Mouse (Mus musculus): ENCODE results near the gene Ajap1. TPM values are rescaled to one million over a fixed set of nuclear protein-coding genes. Genes with fewer than 3 reads are reported as not detected.
A peak's percentile ranks its signal among the peaks of the same experiment; 100 is the strongest.

Ajap1 gene
- polyA plus RNA-seq, 1 experiment from 2014 or later = 0.69 TPM

GRCm38 (mm10) chr4:153381433-153381832 lies 101.2 kb downstream of the Ajap1 start:
- no peaks in the 10 kb centered on the region for H3K36me3 ChIP-seq
- no peak overlapping the region for H3K4me3 ChIP-seq (replicated peaks)
- H3K4me1 ChIP-seq = no peaks in the 10 kb centered on the region
- no peaks in the 10 kb centered on the region for H3K9me3 ChIP-seq
- H3K27me3 ChIP-seq (replicated peaks) = no peaks in the 10 kb centered on the region
- no peak overlapping the region for H3K27ac ChIP-seq
- 60% methylated on average over 7 of the region's 7 CpGs for WGBS
- no peak overlapping the region for H3K4me2 ChIP-seq
- no peak for ATAC-seq (ENCODE audit: insufficient read depth, low FRiP score, low read depth)
- no peak overlapping the region for H3K9ac ChIP-seq

- ATAC-seq (ENCODE audit: insufficient read depth, low FRiP score, low read depth) = no peak
- H3K27me3 ChIP-seq (replicated peaks) = no peaks in the 10 kb centered on the region
- no peak overlapping the region for H3K27ac ChIP-seq
- H3K4me1 ChIP-seq = no peaks in the 10 kb centered on the region
- H3K4me2 ChIP-seq = no peak overlapping the region
- WGBS = 79% methylated on average over 10 of the region's 10 CpGs
- no peak overlapping the region for H3K4me3 ChIP-seq (replicated peaks)
- no peak overlapping the region for H3K9ac ChIP-seq
- H3K9me3 ChIP-seq = no peaks in the 10 kb centered on the region
- no peaks in the 10 kb centered on the region for H3K36me3 ChIP-seq
These were observed 101.7 kb downstream of the Ajap1 start for GRCm38 (mm10) chr4:153380885-153381284.

- no peak overlapping the region for H3K4me3 ChIP-seq (replicated peaks)
- H3K4me1 ChIP-seq = no peaks in the 10 kb centered on the region
- no peaks in the 10 kb centered on the region for H3K27me3 ChIP-seq (replicated peaks)
- no peaks in the 10 kb centered on the region for H3K36me3 ChIP-seq
- ATAC-seq (ENCODE audit: insufficient read depth, low FRiP score, low read depth) = no peak
- WGBS = 19% methylated on average over 6 of the region's 6 CpGs
- no peak overlapping the region for H3K27ac ChIP-seq
- no peak overlapping the region for H3K4me2 ChIP-seq
- no peaks in the 10 kb centered on the region for H3K9me3 ChIP-seq
- no peak overlapping the region for H3K9ac ChIP-seq
These were observed 104.6 kb downstream of the Ajap1 start for GRCm38 (mm10) chr4:153377981-153378380.

GRCm38 (mm10) chr4:153374233-153374632 lies 108.4 kb downstream of the Ajap1 start:
- H3K4me1 ChIP-seq = no peaks in the 10 kb centered on the region
- H3K9ac ChIP-seq = no peak overlapping the region
- no peak overlapping the region for H3K4me3 ChIP-seq (replicated peaks)
- ATAC-seq (ENCODE audit: insufficient read depth, low FRiP score, low read depth) = no peak
- no peaks in the 10 kb centered on the region for H3K9me3 ChIP-seq
- no peak overlapping the region for H3K4me2 ChIP-seq
- 75% methylated on average over 6 of the region's 6 CpGs for WGBS
- H3K27me3 ChIP-seq (replicated peaks) = no peaks in the 10 kb centered on the region
- H3K27ac ChIP-seq = no peak overlapping the region
- H3K36me3 ChIP-seq = no peaks in the 10 kb centered on the region

GRCm38 (mm10) chr4:153373125-153373524 lies 109.5 kb downstream of the Ajap1 start:
- Histone ChIP-seq H3K27me3 (replicated peaks) (no peaks in the 10 kb centered on the region), H3K4me3 (replicated peaks) (no peak overlapping the region), H3K36me3 (no peaks in the 10 kb centered on the region), H3K9ac (no peak overlapping the region), H3K4me1 (no peaks in the 10 kb centered on the region), H3K27ac (no peak overlapping the region), H3K9me3 (no peaks in the 10 kb centered on the region), H3K4me2 (no peak overlapping the region)
- 88% methylated on average over 14 of the region's 14 CpGs for WGBS
- no peak for ATAC-seq (ENCODE audit: insufficient read depth, low FRiP score, low read depth)

GRCm38 (mm10) chr4:153368620-153369159 lies 113.9 kb downstream of the Ajap1 start:
- ATAC-seq (ENCODE audit: insufficient read depth, low FRiP score, low read depth) = no peak
- no peaks in the 10 kb centered on the region for H3K9me3 ChIP-seq
- H3K4me1 ChIP-seq = no peaks in the 10 kb centered on the region
- no peak overlapping the region for H3K27ac ChIP-seq
- WGBS = 57% methylated on average over 10 of the region's 10 CpGs
- H3K36me3 ChIP-seq = no peaks in the 10 kb centered on the region
- no peak overlapping the region for H3K4me2 ChIP-seq
- H3K4me3 ChIP-seq (replicated peaks) = no peak overlapping the region
- H3K9ac ChIP-seq = no peak overlapping the region
- H3K27me3 ChIP-seq (replicated peaks) = no peaks in the 10 kb centered on the region

- ATAC-seq (ENCODE audit: insufficient read depth, low FRiP score, low read depth) = no peak
- Histone ChIP-seq H3K36me3 (no peaks in the 10 kb centered on the region), H3K4me2 (no peak overlapping the region), H3K27me3 (replicated peaks) (no peaks in the 10 kb centered on the region), H3K27ac (no peak overlapping the region), H3K4me1 (no peaks in the 10 kb centered on the region), H3K9me3 (no peaks in the 10 kb centered on the region), H3K9ac (no peak overlapping the region), H3K4me3 (replicated peaks) (no peak overlapping the region)
- WGBS = 40% methylated on average over 13 of the region's 13 CpGs
These were observed 121.6 kb downstream of the Ajap1 start for GRCm38 (mm10) chr4:153360868-153361545.

- Histone ChIP-seq H3K27ac (no peak overlapping the region), H3K27me3 (replicated peaks) (no peaks in the 10 kb centered on the region), H3K9ac (no peak overlapping the region), H3K4me1 (no peaks in the 10 kb centered on the region), H3K9me3 (no peaks in the 10 kb centered on the region), H3K4me3 (replicated peaks) (no peak overlapping the region), H3K36me3 (no peaks in the 10 kb centered on the region), H3K4me2 (no peak overlapping the region)
- ATAC-seq (ENCODE audit: insufficient read depth, low FRiP score, low read depth) = no peak
- WGBS = 60% methylated on average over 7 of the region's 7 CpGs
These were observed 124.4 kb downstream of the Ajap1 start for GRCm38 (mm10) chr4:153358243-153358550.

- no peak overlapping the region for H3K4me2 ChIP-seq
- no peak overlapping the region for H3K9ac ChIP-seq
- H3K9me3 ChIP-seq = no peaks in the 10 kb centered on the region
- no peaks in the 10 kb centered on the region for H3K27me3 ChIP-seq (replicated peaks)
- 44% methylated on average over 9 of the region's 9 CpGs for WGBS
- no peaks in the 10 kb centered on the region for H3K4me1 ChIP-seq
- ATAC-seq (ENCODE audit: insufficient read depth, low FRiP score, low read depth) = peak; percentile 14; the same call in 1 of the 2 replicates
- H3K36me3 ChIP-seq = no peaks in the 10 kb centered on the region
- H3K27ac ChIP-seq = no peak overlapping the region
- no peak overlapping the region for H3K4me3 ChIP-seq (replicated peaks)
These were observed 124.9 kb downstream of the Ajap1 start for GRCm38 (mm10) chr4:153357539-153358242.

GRCm38 (mm10) chr4:153356236-153356635 lies 126.4 kb downstream of the Ajap1 start:
- H3K9me3 ChIP-seq = no peaks in the 10 kb centered on the region

GRCm38 (mm10) chr4:153344999-153345398 lies 137.6 kb downstream of the Ajap1 start:
- Histone ChIP-seq H3K9me3 (no peaks in the 10 kb centered on the region), H3K4me3 (replicated peaks) (no peak overlapping the region), H3K36me3 (no peaks in the 10 kb centered on the region), H3K4me2 (no peak overlapping the region), H3K27ac (no peak overlapping the region), H3K27me3 (replicated peaks) (no peaks in the 10 kb centered on the region), H3K4me1 (no peaks in the 10 kb centered on the region), H3K9ac (no peak overlapping the region)
- 94% methylated on average over 3 of the region's 3 CpGs for WGBS
- ATAC-seq (ENCODE audit: insufficient read depth, low FRiP score, low read depth) = no peak

More at GRCm38 (mm10) chr4:153356236-153356635, 126.4 kb downstream of the Ajap1 start:
- no peak overlapping the region for H3K4me2 ChIP-seq
- no peaks in the 10 kb centered on the region for H3K36me3 ChIP-seq
- no peaks in the 10 kb centered on the region for H3K27me3 ChIP-seq (replicated peaks)
- H3K4me1 ChIP-seq = no peaks in the 10 kb centered on the region
- no peak overlapping the region for H3K27ac ChIP-seq
- no peak overlapping the region for H3K9ac ChIP-seq
- no peak for ATAC-seq (ENCODE audit: insufficient read depth, low FRiP score, low read depth)
- 81% methylated on average over 4 of the region's 4 CpGs for WGBS
- no peak overlapping the region for H3K4me3 ChIP-seq (replicated peaks)

- Histone ChIP-seq H3K27me3 (replicated peaks) (no peaks in the 10 kb centered on the region), H3K36me3 (no peaks in the 10 kb centered on the region), H3K4me1 (no peaks in the 10 kb centered on the region), H3K4me3 (replicated peaks) (no peak overlapping the region), H3K9ac (no peak overlapping the region), H3K9me3 (no peaks in the 10 kb centered on the region), H3K27ac (no peak overlapping the region), H3K4me2 (no peak overlapping the region)
- ATAC-seq (ENCODE audit: insufficient read depth, low FRiP score, low read depth) = no peak
These were observed 141.7 kb downstream of the Ajap1 start for GRCm38 (mm10) chr4:153340887-153341286.

All from stomach, embryonic 15.5 days (tissue).